Comparison of ENCODE assay signal across 16 mouse cellular contexts in genomic region chr5:143401556-143401955, GRCm38 (mm10). TPM values are rescaled to one million over a fixed set of nuclear protein-coding genes. Genes with fewer than 3 reads are reported as not detected.
"Had no signal": no experiment of that assay in that cellular context is flagged by ENCODE, and none has a peak within 500 bp of the region (broad histone marks: within the 10 kb centered on the region; RNA-seq: fewer than 3 reads in every experiment).

No protein-coding gene starts in this region.

- ATAC-seq: liver, embryonic 12.5 days; midbrain, embryonic 16.5 days had no signal

- DNase-seq: kidney, adult 18-20 months; kidney, postnatal 14 days; left cerebral cortex, postnatal 4 days; lung, embryonic 14.5 days; lung, postnatal 14 days; spleen, adult 18-20 months; thymus, adult 18-20 months; thymus, postnatal 14 days had no signal

- H3K27ac ChIP-seq: kidney, embryonic 15.5 days; limb, embryonic 13.5 days; liver, embryonic 12.5 days; macrophage; midbrain, embryonic 12.5 days had no signal

- H3K4me3 ChIP-seq: kidney, embryonic 15.5 days; liver, embryonic 12.5 days; megakaryocyte, embryonic 14.5 days; midbrain, embryonic 12.5 days had no signal

- H3K4me2 ChIP-seq: kidney, embryonic 15.5 days; midbrain, embryonic 12.5 days had no signal

- H3K27me3 ChIP-seq: kidney, embryonic 15.5 days; limb, embryonic 13.5 days; liver, embryonic 12.5 days; megakaryocyte, embryonic 14.5 days; midbrain, embryonic 12.5 days had no signal

- H3K9ac ChIP-seq: kidney, embryonic 15.5 days; limb, embryonic 13.5 days; liver, embryonic 12.5 days; lung, embryonic 14.5 days; midbrain, embryonic 12.5 days had no signal

- H3K9me3 ChIP-seq: kidney, embryonic 15.5 days; limb, embryonic 13.5 days; liver, embryonic 12.5 days; megakaryocyte, embryonic 14.5 days; midbrain, embryonic 12.5 days had no signal

RNA-seq across cellular contexts. Expression of gene Grid2ip, which starts 44.4 kb away (rescaled TPM):
- polyA plus RNA-seq: liver, embryonic 16.5 days; macrophage had no signal
